Mouse (Mus musculus) frontal cortex, postnatal 25 days (tissue): ENCODE data around the gene Slc39a11.
A peak's percentile ranks its signal among the peaks of the same experiment; 100 is the strongest.
"Not testable (repeated sequence)": the region's sequence is repeated elsewhere in the genome, so short reads cannot be mapped to it uniquely, and the experiment has no call there.

Experiments used
- DNase-seq, 2 experiments: peaks; one replicate each; pipeline ENCODE4 v3.0.0; 2022; ENCODE audit warnings: low spot score in 2 of 2

Gene Slc39a11

DNA sequence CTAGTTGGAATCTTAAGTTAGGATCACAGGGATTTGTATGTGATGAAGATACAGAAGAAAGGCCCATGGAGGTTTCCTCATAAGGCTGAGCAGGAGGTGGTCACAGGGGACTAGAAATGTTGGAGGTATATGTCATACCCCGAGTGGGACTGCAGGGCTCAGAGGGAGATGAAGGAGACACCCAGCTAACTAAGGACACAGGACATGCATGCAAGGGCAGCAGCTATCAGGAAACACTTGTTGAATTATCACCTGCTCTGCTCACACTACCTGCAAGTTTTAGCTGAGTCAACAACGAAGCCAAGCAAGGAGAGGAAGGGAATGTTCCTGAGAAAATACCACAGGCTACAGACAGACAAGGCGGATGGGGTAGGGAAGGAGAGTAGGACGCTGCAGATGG lies 17.8 kb upstream of the Slc39a11 start:
- DNase-seq: no peak

DNA sequence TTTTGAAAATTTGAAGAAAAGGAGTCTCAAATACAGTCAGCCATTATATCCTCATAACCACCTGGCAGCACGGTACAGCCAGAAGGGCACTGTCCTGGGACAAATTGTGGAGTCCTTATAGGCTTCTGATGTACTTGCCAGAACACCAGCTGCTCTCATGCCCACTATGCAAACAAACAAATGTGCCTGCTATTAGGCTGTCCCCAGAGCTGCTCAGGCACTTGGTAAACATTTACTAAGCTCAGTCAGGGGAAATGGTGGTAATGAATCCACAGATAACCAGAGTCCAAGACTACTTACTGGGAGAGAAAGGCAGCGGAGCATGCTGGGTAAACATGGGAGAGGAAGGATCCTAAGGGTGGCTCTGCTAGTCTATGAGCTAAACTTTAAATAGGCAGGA lies 17.2 kb upstream of the Slc39a11 start:
- DNase-seq: no peak

DNA sequence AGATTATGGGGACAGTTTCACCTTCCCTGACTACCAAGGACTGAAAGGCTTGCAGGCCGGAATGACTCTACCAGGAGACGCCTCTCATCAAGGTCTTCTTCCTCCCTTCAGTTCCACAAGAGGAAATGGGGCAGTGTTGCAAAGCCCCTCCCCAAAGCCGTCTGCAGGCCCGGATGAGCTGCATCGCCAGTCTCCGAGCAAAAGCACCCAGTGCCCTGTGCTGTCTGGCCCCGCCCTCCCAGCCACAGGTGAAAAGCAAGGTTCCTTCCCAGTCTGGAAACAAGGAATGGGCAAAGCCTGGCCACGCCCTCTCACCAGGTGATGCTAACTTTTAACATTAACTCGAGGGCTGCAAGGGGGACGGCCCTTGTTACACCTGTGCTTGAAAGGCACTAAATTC lies 16.8 kb upstream of the Slc39a11 start:
- DNase-seq: no peak

DNA sequence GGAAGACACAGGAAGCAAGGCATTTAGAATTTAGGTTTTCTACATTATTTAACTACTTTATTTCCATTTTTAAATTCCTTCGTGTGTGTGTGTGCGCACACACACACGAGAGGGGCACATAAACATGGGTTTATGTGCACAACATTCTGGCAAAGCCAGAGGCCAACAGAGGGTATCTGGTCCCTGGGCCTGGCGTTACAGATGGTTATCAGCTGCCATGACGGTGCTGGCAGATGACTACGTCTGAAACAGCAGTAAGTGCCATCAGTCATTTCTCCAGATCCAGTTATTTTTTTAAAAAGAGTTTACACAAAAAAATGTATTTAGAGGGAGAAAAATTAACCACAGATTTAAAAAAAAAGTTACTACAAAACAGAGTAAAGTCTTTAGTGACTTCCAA lies 16.3 kb upstream of the Slc39a11 start:
- DNase-seq: no peak

DNA sequence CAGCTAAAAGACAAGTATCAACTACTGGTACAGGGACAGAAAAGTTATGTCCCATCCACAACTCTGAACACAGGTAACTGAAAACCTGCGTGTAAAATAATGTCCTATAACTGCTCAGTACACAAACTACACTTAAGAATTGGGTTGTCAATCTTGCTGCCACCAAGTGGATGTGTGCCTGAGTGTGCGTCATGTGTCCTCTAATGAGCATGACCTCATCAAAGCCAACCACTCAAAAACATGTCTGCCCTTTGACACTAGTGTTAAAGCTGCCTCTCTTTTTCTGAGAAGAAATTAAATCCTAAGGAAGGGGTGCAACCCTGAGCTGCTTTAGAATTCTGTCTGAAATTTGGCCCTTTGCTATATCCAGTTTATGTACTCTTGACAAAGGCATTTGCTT lies 14.4 kb upstream of the Slc39a11 start:
- DNase-seq: no peak

DNA sequence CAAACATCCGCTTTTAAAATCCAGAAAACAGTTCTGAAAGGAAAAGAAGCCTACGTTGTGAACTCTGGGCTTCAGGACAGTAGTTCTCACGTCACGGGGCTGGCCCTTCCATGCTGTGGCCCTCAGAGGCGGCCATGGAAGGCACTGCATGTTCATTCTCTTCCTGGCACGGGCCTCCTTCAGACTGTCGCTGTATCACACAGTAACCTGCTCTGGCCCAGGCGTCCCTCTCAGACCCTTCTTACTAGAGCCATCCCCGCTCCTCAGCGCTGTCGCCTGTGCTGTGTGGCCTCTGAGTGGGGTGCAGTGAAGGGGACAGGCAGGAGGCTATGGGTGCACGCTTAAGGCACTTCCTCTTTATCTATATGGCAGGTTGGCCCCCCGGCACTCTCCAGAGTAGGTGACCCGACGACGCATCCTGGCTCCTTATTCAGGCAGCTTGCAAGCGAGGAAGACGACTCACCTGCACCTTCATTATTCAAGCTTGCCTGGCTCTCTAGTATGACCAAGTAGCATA lies 12.0 kb upstream of the Slc39a11 start:
- DNase-seq: no peak

DNA sequence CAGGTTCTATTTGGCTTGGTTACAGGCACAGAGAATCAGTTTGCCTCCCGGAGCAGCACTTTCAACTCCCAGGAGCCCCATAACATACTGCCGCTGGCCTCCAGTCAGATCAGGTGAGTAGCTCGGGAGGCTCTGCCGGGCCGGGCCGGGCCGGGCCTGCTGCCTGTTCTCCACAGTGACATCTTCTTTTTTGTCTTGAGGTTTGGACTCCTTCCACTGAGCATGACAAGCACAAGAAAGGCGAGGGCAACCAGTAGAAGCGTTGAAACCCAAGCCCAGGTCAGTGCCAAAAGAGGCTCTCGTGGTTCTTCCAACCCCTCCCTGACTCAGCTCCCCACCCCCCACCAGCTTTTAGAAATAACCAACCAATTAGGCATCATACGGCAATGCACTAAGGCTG lies 11.1 kb upstream of the Slc39a11 start:
- no peak for DNase-seq

DNA sequence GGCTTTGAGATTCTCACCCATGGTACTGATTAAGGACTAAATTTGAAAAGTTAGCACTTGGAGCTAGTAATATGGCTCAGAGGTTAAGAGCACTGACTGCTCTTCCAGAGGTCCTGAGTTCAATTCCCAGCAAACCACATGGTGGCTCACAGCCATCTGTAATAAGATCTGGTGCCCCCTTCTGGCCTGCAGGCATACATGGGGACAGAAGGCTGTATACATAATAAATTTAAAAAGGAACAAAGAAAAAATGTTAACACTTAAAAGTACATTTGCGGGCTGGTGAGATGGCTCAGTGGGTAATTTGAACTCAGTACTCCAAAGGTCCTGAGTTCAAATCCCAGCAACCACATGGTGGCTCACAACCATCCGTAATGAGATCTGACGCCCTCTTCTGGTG lies 10.3 kb upstream of the Slc39a11 start:
- DNase-seq: not testable (repeated sequence)

DNA sequence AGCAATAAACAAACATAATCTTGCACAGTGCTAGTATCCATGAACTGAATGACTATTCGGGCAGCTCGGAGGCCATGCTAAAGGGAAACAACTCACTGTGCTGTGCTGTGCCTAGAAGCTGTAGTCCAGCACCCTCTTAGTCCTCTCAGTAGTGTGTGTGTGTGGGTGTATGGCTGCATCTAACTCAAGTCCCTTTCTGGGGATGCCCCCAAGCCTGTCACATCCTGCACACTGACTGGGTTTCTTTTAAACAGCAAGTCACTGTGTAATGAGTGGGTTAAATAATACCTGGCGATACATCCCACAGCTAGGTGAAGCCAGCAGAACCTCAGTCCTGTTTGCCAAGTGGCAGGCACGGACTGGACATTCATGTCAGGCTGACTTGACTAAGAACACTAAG lies 8.9 kb upstream of the Slc39a11 start:
- DNase-seq: no peak

DNA sequence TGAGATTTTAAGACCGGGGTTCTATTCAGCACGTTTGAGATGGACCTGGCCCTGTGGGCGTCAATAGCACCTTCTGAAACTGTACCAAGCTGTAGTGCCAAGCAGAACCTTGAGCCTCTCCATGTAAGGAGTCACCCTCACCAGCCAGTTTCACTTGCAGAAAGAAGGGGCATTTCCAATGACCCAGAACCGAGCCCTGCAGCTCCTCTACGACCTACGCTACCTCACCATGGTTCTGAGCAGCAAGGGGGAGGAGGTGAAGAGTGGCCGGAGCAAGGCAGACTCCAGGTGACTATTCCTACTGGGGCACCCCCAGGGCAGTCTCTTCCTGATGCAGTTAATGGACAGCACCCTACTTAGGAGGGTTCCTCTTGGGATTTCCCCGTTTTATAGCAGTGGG lies 8.4 kb upstream of the Slc39a11 start:
- DNase-seq: no peak

DNA sequence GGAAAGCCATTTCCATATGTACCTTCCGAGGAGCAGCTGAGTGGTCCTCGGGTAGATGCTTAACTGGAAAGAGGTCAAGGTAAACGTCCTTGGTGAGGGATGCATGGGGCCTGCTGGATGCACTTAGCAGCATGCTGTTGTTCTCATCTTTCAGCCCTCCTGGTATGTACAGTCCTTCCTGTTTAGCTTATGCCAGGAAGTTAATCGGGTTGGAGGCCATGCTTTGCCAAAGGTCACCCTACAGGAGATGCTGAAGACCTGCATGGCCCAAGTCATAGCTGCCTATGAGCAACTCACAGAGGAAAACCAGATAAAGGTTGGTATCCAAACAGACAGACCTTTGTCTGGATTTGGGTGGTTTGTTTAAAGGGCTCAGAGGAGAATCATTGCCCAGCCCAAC lies 7.3 kb upstream of the Slc39a11 start:
- DNase-seq: no peak

DNA sequence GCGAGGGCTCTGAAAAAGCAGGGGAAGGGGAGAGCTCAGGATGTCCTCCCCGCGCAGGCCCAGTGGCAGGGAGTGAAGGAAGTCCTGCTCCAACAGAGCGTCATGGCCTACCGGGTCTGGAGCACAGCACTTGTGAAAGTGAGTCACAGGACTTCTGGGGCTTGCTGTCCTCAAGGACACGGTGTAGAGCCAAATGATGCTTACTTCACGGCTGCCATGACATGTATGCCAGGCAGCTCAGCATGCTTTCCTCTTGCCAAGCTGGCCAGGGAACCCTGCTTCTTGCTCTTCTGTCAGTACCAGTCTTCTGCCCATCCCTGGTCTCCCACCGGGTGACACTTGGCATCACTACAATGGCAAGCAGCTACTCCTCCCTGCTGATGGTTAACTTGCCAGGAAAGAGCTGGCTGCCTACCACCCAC lies 6.6 kb upstream of the Slc39a11 start:
- DNase-seq: no peak

DNA sequence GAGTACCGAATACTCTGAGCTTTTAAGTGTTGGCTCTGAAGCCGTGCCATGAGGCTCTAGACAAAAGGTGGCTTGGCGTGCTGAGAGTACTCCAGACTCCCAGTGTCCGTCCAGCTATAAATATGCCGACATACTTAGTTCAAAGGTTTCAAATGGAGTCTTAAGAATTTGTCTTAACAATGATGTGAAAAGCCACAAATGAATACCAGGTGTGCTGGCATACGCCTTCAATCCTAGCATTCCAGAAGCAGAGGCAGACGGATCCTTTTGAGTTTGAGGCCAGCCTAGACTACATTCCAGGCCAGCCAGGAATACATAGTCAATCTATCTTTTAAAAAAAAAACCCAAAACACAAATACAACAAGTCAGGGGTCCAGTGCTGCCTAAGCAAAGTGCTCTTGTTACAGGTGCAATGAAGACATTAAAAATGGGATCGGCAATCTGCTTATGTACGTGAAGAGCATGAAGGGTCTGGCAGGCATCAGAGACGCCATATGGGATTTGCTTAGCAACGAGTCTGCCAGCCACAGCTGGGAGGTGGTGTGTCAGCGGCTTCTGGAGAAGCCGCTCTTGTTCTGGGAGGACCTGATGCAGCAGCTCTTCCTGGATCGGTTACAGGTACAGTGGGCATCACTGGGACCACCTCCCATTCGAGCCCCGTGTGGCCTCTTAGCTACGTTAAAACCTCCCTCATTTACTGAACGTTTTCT lies 4.8 kb upstream of the Slc39a11 start:
- no peak for DNase-seq

DNA sequence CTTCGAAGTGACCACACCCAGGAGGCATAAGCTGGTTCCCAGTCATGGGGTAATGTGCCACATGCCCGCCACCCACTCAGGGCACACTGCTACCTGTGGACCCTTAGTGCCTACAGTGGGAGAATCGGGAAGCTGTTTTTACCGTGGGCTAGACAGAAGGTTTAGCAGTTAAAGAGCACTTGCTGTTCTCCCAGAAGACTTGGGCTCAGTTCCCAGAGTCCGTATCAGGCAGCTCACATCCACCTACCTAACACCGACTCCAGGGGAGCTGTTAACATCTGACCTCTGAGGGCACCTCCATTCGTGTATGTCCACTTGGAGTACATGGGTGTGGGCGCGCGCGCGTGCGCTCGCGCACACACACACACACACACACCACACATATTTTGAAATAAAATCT lies 4.2 kb upstream of the Slc39a11 start:
- no peak for DNase-seq

DNA sequence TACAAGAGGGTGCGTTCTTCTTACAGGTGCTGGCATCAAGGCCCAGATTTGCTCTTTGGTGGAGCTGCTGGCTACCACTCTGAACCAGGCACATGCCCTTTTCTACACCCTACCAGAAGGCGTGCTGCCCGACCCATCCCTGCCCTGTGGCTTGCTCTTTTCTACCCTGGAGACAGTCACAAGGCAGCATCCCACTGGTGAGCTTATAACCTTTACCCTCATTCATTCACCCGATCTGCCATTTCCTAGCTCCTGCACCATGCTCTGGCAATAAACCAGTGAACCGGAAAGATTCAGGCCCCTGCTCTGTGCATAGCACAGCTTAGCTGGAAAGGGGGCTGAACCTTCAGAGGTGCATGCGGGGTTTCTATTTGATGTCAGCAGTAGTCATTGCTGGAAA lies 2.6 kb upstream of the Slc39a11 start:
- no peak for DNase-seq

DNA sequence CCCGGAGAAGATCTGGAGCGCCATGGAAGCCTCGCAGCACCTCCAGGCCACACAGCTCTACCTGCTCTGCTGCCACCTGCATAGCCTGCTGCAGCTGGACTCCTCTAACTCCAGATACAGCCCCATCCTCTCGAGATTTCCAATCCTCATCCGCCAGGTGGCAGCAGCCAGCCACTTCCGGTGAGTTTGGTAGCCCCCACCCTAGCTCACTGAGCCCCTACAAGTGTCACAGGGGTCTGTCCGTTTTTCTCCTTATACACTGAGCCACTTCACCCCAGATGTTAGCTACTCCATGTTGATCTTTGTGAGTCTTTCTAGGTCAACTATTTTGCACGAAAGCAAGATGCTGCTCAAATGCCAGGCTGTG lies 2.0 kb upstream of the Slc39a11 start:
- no peak for DNase-seq

DNA sequence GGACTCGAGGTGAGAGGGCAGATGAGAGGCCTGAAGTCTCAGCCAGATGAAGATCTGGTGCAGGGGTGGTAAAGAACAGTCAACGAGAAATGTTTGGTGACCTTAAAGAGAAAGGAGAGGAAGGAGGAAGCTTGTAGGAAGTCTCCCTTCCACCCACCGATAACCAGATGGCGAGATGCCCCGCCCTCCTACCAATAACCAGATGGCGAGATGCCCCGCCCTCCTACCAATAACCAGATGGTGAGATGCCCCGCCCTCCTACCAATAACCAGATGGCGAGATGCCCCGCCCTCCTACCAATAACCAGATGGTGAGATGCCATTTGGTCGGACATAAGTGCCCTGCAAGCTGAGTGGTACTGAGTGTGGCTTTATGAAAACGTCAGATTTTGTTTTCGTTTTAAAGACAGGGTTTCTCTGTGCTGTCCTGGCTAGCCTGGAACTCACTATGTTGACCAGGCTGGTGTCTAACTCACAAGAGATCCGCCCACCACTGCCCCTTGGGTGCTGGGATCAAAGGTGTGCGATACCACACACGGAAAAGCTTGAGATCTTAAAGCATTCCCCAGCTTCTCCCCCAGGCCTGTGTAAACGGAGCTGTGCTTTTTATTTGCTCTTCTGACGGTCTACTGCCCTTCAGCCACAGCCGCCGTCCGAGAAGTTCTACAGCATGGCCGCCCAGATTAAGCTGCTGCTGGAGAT lies 1.5 kb upstream of the Slc39a11 start:
- no peak for DNase-seq

DNA sequence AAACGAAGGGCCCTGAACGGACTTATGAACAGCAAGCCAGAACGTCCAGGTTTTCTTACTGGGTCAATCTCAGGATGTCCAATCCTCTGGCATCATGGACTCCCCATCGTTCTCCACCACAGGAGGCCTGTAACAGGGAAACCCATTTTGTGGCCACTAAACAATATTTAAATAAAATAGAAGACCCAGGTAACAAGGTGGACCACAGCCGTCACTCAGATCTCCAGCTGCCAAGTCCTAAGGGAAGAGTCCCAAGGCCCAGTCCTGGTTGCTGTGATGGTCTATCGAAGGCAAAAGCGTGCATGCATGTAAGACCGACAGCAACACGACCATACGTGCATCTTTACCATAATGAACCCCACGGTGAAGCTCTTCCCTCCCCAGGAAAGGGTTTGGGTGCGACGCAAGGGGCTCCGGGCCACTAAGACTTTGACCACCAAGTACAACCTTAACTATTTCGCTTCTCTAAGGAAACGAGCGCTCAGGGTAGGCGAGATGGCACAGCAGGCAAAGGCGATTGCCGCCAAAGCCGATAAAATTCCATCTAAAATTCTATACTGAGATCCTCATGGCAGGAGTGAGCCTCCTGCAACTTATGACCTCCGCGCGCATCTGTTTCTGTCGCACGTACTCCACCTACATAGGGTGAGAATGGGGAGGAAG lies 1.1 kb downstream of the Slc39a11 start, which contains the start of gene Cog1:
TSS of gene Cog1 (plus strand) at position 480 of the 663 bp plus-strand sequence.
- DNase-seq: no peak

DNA sequence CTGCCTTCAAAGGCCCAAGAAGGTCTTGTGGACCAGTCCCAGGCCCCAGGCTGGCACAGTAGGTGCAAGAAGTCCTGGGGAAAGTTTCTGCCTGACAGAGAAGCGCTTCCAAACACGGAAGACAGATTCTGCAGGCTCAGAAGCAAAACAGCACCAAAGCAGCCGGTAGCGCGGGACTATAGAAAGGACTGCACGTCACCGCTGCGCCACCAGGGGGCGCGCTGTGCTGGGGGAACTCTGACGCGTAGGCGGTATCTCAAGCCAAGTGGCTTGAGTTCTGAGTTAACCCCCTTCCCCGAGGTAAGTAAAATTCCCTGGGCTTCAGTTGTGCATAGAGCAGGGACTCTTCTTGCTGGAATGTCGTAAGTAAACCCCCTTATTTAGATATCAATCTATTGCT lies 1.7 kb downstream of the Slc39a11 start:
- DNase-seq: peak; percentile 65 to 81

DNA sequence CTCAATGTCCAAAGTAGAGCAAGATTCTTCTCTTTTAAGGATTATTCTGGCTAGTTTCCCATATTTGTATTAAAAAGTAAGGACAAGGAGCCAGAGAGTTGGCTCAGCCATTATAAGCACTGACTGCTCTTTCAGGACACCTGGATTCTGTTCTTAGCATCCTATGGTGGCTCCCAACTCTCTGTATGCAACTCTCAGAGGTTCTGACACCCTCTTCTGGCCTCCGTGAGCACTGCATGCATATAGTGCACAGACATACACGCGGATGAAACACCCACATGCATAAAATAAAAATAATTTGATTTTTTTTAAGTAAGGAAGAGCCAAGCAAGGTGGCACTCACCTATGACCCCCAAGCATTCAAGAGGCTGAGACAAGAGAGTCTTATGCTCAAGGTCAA lies 4.7 kb downstream of the Slc39a11 start:
- DNase-seq: no peak

DNA sequence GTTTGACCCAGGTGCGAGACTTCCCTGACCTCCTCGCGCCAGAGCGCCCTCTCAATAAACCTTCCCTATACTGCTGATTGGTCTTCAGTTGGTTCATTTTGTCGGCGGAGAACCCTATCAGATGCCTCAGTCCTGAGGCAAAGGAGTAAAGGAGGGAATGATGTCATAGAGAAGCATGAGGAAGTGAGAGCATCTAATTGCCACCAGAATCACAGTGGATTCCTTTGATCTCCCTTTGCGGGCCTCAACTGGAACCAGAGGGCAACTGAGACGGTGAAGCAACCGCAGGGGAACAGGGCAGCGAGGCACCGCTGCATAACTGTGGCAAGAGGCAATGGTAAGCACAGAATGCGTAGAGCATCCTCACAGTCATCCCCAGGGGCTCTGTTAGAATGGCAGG lies 11.2 kb downstream of the Slc39a11 start:
- no peak for DNase-seq

DNA sequence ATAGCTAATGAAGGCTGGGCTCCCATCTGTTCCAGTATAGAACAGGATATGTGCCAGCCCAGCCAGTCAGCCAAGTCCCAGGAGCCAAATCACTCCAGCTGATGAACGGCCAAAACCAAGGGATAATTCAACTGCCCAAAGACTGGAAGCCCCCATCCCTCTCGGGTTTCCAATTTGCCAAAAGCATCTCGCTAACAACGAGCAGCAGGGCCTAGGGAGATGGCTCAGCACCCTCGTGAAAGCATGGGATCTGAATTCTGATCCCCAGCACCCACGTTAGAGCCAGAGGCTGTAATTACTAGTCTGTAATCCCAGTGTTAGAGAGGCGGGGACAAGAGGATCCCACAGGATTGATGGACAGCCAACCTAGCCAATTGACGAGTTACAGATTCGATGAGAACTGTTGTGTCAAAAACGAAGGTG lies 15.2 kb downstream of the Slc39a11 start:
- no peak for DNase-seq

DNA sequence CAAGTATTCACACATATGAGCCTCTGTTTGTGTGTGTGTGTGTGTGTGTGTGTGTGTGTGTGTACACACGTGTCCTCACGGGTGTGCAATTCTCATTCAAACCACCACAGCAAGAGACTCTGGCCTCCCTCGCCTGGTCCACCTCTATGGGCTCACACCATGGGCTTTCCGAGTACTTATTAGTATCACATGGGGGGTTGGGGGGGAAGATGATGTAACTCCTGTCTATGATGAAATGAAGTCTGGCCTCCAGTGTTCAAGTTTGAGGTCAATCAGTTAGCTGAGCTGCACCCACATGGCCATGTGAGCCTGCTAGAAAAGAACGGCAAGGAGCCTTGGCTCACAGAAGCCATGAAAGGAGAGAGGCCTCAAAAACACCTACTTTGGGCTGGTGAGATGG lies 16.5 kb downstream of the Slc39a11 start:
- DNase-seq: no peak
